Mouse (Mus musculus) lung, postnatal 4 days (tissue): Measurements from ENCODE around the gene Gm20489.

Experiments used
- DNase-seq, 2 experiments: peaks; one replicate each; pipeline ENCODE4 v3.0.0; 2021

Gene Gm20489

GRCm38 (mm10) chrX:101268755-101269124 lies at the start of gene Gm20489:
Gene Gm20489, minus strand, starts transcription at chrX:101269023.
- no peak for DNase-seq

DNA sequence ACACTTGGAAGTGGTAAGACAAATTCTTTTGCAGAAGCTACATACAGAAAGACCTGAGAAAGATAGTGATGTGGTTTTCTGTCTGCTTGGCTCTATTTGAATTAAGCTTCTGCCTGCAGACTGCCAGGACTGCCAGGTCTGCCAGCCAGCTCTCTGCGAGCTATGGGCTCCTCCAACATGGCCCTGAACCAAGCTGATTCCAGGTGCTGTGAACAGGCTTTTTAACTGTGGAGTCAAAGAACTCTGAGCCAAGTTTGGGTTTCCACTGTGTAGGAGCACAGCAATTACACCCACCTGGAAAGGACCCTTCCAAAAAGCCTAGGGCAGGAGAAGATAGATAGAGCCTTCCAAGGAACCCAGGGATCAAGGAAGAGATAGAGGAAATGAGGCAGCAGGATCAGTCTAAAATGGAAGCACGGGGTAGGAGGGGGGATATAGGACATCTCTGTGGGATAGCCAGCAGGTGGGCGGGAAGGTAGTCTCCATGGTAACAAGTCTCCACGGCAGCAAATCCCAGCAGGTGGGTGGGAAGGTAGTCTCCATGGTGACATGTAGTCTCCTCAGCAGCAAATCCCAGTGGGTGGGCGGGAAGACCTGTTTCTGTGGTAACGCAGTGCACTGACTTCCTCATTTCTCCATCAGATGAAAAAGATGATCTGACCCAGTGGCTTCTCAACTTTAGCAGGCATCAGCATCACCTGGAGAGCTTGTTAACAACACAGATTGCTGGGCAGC lies 45.0 kb upstream of the Gm20489 start:
- DNase-seq, result no peak

GRCm38 (mm10) chrX:101309299-101309698 lies 40.5 kb upstream of the Gm20489 start:
- no peak for DNase-seq

- no peak for DNase-seq
These were observed 35.8 kb upstream of the Gm20489 start for GRCm38 (mm10) chrX:101304646-101305045.

DNA sequence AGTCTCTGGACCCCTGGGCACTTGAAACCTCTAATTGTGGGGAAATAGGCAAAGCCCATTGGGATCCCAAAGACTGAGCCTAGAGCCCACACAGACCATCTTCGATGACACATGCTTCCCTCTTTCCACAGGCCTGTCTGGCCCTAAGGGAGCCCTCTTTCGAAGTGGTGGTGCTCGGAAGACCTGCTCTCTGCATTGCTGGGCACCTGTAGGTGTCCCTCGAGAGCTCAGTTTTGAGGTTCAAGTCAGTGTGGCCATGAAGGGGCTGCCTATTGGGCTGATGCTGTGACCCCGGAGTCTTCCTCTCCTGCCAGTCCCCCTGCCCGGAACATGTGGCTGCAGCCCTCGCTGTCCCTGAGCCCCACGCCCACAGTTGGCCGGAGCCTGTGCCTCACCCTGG lies 32.8 kb upstream of the Gm20489 start:
- no peak for DNase-seq

DNA sequence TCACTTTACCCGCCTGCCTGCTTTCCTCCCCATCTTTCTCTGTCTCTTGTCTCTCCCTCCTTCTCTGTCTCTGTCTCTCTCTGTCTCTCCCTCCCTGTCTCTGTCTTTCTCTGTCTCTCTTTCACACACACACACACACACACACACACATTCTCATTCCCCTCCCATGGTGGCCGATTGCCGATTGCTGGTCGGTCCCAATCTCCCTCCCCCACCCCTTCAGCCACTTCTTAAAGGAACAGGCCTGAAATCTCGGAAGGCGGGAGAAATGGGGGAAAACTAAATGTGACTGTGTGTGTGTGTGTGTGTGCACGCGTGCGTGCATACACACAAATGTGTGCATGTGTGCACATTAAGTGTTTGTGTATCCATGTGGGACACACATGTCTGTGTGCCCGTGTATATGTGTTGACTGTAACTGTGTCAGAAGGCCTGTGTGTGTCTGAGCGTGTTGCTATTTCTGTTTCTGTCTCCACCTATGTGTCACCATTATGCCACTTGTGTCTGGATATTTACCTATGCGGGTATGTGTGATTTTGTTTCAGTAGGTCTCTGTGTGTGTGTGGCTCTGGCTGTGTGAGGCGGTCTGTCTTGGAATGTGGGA lies 31.7 kb upstream of the Gm20489 start:
- DNase-seq, result no peak

DNA sequence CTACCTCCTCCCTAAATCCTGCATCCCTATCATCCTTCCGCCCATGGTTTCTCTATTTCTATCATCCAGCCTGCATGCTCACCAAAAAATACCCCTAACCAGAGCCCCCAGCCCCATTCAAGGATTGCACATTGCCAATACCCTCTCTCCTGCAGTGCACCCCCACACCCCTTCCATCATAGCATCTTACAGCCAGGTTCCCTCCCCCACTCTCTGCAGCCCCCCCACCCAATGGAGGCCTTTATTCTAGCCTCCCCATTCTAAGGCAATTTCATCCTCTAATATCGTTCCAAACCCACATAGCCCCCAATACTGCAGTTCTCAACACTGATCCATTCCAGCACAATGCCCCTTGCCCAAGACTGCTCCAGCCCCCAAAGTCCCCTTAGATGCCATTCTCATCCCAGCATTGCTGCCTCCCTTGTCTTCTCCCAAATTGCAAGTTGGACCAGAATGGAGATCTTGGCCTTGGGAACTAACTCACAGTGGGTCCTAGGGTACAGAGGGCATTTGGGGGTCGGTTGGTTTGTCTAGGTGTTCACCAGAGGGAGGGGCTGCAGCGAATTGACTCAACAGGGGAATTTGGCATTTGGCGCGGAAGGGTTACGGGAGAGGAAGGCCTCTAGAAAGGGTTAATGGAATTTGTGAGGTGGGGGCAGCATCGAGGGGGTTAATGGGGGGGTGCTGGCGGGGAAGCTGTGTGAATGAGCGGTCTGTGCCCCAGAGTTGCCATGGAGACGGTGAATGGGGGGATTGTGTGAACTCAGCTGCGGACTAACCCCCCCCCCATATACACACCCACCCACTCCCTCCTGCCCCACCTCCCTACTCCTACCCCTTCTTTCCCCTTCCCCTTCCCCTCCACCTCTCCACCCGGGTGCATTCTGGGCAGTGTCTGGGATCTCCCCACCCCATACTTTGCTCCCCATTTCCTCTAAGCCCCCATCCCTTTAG lies 30.9 kb upstream of the Gm20489 start:
- no peak for DNase-seq

DNA sequence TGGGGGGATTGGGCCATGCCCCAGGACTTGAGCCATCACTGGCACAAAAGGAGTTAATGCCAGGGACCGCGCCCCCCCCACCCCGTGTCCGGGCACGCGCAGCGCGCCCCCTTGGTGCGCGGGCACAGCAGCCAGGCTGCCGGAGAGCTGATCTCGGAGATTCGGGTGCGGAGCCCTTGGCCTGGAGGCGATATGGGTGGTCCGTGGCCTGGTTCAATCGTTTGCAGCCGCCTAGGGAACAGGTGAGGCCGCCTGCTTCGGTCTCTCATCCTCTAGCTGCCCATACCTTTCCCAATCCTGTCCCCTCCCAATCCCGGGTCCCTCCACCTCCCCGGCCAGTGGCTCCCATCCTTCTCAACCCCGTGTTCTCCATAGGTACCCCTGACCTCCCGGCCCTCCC lies 30.2 kb upstream of the Gm20489 start, which contains the start of gene Nlgn3:
TSS of gene Nlgn3 (plus strand) at position 114 of the 400 bp plus-strand sequence.
- DNase-seq, result peak in 1 of 2 experiments; percentile 27

DNA sequence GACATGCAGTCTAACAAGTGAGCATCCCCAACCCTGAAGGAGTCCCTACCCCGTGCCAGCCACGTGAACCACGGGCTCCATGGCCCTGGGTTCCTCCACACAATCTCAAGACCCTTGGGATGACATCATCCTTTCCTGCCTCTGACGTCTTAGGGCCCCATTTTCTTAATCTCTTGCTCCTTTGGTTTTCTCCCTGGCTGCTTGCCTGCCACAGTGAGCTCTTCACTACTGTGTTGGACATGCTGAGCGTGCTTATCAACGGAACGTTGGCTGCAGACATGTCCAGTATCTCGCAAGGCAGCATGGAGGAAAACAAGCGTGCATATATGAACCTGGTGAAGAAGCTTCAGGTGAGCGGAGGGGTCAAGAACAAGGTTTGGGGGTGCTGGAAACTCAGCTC lies 21.3 kb upstream of the Gm20489 start:
- no peak for DNase-seq

DNA sequence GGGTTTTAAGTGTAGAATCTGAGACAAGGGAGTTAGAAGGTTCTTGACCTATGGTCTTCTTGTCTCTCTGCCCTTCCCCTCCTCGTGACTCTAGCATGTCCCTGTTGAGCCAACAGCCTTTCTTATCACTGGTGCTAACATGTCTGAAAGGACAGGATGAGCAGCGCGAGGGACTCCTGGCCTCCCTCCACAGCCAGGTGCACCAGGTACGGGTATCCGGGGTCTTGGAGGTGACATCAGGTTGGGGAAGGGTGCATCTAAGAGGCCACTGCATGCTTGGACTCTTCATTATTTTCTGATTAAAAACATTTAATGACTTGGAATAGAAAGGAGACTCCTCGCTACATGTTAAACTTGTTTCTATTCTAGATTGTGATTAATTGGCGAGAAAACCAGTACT lies 20.2 kb upstream of the Gm20489 start:
- DNase-seq, result no peak

GRCm38 (mm10) chrX:101288432-101288831 lies 19.6 kb upstream of the Gm20489 start:
- no peak for DNase-seq

GRCm38 (mm10) chrX:101287543-101287942 lies 18.7 kb upstream of the Gm20489 start:
- DNase-seq, result no peak

DNA sequence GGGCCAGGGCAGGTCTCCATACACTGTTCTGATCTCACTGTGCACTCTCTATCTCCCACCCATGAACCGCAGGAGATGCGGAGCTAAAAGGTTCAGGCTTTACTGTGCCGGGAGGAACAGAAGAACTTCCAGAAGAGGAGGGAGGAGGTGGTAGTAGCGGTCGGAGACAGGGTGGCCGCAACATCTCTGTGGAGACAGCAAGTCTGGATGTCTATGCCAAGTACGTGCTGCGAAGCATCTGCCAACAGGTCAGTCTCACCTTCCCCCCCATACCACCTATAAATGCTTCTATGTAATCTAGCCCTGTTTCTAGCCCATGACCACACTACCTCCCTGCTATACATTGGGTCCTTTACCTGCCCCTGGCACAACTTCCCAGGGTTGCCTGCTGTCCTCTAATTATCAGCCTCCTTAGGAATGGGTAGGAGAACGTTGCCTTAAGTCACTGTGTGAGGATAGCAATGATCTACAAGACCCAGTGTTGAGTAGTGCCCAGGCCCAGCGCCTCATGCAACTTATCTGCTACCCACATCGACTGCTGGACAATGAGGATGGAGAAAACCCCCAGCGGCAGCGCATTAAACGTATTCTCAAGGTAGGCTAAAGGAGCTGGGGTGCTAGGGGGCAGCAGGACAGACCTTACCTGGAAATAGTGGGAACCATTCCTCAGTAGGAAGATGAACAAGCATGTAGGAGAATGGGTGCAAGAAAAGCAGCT lies 17.3 kb upstream of the Gm20489 start:
- DNase-seq, result no peak

GRCm38 (mm10) chrX:101285534-101285933 lies 16.7 kb upstream of the Gm20489 start:
- peak; percentile 62 to 75 for DNase-seq

- DNase-seq, result no peak
These were observed 14.0 kb upstream of the Gm20489 start for GRCm38 (mm10) chrX:101282813-101283212.

DNA sequence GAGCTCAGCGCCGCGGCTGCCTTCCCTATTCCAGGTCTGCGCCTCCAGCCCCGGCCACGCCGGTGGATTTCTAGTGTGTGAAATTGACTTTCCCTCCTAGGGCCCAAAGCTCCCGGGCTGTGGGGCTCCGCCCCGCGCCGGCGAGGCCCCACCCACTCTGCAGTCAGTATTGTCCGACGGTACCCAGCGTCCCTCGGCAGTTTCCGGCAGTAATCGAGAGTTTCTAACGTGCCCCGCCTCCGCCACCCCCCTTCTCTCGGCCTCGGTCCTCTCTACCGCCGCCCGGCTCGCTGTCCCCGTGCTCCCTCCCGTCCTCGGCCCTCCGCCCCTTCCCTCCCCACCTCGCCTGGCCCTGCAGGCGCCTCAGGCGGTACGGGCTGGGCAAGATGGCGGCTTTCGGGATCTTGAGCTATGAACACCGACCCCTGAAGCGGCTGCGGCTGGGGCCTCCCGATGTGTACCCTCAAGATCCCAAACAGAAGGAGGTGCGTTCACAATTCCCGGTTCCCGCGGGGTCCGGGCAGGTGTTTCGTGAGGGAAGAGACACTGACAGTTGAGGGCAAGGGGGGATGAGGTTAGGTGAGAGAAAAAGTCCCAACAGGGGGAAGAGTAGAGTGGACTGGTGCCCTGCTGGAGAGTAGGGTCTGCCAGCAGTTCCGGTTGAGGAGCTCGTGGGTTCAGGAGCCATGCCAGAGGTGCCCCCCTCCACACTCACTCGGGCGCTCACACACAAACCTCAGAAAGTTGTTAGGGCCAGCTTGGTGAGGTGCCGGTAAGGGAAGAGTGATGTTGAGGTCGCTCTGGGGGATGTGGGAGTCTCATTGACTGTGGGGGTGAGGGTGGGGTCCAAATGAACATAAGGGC lies 5.3 kb upstream of the Gm20489 start, which contains the start of gene Med12:
TSS of gene Med12 (plus strand) at position 156 of the 864 bp plus-strand sequence.
- DNase-seq, result peak; percentile 92 to 95

DNA sequence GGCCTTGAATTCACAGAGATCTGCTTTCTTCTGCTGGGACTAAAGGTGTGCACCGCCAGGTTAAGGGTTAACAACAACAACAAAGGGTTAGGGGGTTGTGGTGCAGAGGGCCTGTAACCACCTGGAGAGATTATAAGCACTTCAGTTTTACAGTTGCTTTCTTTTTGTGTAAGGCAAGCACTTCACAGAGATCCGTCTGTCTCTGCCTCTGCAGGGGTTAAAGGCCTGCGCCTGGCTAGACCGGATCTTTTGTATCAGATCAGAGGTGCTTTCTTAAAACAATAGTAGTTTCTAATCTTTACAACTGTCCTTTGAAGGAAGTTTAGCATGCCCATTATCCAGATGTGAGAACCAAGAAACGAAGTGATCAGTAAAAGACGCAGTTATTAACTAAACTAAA lies 4.6 kb upstream of the Gm20489 start:
- DNase-seq, result no peak

DNA sequence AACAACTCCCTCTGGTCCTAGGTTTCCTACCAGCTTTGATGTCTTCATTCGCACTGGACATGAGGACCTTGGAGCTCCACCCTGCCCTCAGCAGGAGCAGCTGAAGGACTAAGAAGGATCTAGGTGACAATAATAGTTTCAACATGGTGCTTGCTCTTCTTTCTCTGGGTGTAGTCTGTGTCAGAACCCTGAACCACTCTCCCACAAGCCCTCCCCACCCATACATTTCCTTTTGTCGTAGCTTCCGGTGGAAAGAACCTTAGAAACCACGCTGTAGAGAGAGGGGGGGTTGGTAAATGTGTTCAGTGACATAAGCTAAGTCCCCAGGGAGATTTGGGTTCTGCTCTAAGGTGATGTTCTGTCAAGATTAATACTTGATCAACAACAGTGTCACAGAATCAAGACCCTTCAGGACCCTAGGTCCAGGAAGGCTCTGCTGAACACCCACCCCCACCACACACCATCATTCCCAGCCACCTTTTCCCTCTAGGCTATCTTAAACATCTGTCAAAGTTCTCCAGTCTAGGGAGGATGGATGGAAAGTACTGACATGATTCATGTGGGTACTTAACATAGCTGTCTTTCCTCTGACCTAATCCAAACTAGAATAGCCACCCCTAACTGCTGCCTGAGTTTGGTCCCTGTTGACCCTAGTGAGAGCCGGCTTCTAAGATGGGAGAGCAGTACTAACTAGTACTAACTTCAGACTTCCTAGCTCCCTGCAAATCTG lies 633 bp downstream of the Gm20489 start, which contains the start of gene Il2rg:
TSS of gene Il2rg (minus strand) at position 231 of the 730 bp plus-strand sequence.
- peak in 1 of 2 experiments; percentile 20 for DNase-seq

GRCm38 (mm10) chrX:101266631-101267030 lies 2.2 kb downstream of the Gm20489 start:
- no peak for DNase-seq

GRCm38 (mm10) chrX:101263892-101264291 lies 4.9 kb downstream of the Gm20489 start, which contains the start of gene Gm614:
Gene Gm614, minus strand, starts transcription at chrX:101263992.
- no peak for DNase-seq
